Mouse (Mus musculus) T-helper 2 cell (primary cell): ENCODE measurements around the gene Itfg1.
"Not testable (repeated sequence)": the region's sequence is repeated elsewhere in the genome, so short reads cannot be mapped to it uniquely, and the experiment has no call there.

Experiments
- in situ Hi-C: fragments of 300-600 bp; cut with MboI, MseI; formaldehyde crosslinking; loops from one replicate; pipeline ENCODE4 v1.15.1; 2025; ENCODE audit warnings: high pct_unique_total_duplicates

The Itfg1 gene

GRCm38 (mm10) chr8:85840657-85841488, at the start of gene Itfg1, which contains the start of gene Phkb:
TSS of gene Itfg1 (minus strand) at chr8:85840921.
TSS of gene Phkb (plus strand) at chr8:85840959.
- in situ Hi-C loops: no loop called here

- in situ Hi-C loops: no loop called here
Measured at GRCm38 (mm10) chr8:85884811-85885210, 44.1 kb upstream of the Itfg1 start.

- in situ Hi-C loops: no loop called here
Measured at GRCm38 (mm10) chr8:85879624-85880023, 38.9 kb upstream of the Itfg1 start.

GRCm38 (mm10) chr8:85877976-85878375, 37.3 kb upstream of the Itfg1 start:
- in situ Hi-C loops: no loop called here

- in situ Hi-C loops: no loop called here
Measured at GRCm38 (mm10) chr8:85871660-85872059, 30.9 kb upstream of the Itfg1 start.

DNA sequence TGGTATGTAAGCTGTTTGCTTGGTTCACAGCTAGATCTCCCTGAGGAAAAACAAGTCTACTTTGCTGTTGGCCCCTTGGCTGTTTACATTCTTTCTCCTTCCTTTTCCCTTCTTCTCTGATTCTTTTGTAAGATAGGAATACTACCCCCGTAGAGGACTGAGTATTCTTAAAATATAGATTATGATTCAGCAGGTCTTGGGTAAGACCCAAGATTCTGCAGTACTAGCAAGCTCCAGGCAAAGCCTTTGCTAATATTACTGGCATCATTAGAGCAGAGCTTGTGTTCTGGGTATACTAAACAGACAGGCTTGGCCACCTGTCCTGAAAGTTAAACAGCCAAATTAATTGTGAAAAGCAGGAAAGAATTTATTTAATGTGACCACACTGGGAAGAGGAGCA, 21.7 kb upstream of the Itfg1 start:
- in situ Hi-C loops: no loop called here

DNA sequence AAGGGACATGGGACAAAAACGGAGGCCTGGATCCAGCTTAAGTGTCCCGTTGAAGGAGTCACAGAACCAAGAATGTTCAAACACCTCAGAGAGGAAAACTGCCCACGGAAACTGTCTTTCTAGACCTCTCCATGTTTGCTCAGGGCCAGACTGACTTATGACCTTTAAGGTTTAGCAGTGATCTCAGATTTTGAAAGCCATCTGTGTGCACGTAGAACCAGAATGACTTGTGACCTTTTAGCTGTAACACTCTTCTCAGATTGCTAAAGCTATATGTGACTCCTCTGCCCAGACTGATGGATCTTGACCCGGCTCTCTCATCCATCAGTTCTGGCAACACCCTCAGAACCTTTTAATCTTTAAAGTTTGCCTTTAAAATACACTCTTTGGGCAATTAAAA, 19.9 kb upstream of the Itfg1 start:
- in situ Hi-C loops: no loop called here

GRCm38 (mm10) chr8:85857227-85857896, 16.6 kb upstream of the Itfg1 start:
- in situ Hi-C loops: not testable (repeated sequence)

DNA sequence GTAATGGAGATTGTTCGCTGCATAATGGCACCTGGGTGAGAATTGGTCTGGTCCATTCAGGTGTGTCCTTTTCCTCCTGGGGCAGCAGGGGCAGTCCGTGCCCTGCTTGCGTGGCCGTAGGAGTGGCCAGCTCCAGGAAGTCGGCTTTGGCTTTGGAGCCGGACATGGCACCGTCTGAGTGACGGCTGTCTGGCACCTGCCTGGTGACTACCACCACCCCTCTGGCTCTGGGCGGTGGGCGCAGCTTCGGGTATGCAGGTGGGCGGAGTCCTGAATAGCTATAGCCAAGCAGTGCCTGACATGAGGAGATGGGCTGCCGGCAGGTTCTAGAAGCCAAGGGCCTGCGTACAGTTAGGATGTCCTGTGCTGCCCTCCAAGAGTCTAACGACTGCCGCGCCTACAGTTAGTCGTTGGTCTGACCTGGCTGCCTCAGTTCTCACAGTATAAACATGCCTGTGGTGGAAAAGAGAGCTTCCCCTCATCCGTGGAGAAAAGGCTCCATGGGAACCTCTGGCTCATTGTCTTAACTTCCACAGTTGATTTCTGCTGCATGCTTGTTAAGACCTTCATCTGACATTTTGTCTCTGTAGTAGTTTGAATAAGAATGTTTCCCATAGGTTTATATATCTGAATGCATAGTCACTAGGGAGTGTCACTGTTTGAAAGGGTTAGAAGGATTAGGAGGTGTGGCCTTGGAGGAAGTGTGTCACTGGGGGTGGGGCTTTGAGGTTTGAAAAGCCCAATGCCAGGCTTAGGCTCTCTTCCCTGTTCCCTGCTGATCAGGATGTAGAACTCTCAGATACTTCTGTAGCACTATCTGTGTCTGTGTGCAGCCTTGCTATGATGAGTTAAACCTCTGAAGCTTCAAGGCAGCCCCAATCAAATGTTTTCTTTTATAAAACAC, 13.8 kb upstream of the Itfg1 start:
- in situ Hi-C loops: no loop called here

DNA sequence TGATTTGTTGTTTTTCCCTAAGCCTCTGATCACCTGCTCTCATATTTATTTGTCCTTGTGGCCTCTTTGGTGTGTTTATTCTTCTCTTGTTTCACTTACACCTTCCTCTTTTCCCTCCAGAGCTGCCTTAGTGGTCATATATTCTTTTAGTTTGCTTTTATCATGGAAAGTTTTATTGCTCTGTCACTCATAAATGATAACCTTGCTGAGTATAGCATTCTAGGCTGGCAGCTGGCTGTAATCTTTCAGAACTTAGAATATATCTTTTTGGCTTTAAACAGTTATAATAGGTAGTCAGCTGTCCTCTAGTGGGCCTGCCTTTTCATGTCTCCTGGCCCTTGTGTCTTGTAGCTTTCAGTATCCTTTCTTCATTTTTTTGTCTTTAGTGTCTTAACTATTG, 5.2 kb upstream of the Itfg1 start:
- in situ Hi-C loops: loop anchor here (5.0 kb wide), 1 partner anchor 149 kb away; no protein-coding TSS in a partner anchor

- in situ Hi-C loops: no loop called here
Measured at GRCm38 (mm10) chr8:85841489-85841795, 721 bp upstream of the Itfg1 start.

- in situ Hi-C loops: no loop called here
Measured at GRCm38 (mm10) chr8:85839916-85840656, 635 bp downstream of the Itfg1 start.

GRCm38 (mm10) chr8:85813621-85814020, 27.1 kb downstream of the Itfg1 start:
- in situ Hi-C loops: no loop called here

- in situ Hi-C loops: no loop called here
Measured at GRCm38 (mm10) chr8:85801408-85801807, 39.3 kb downstream of the Itfg1 start.

- in situ Hi-C loops: no loop called here
Measured at GRCm38 (mm10) chr8:85800164-85800563, 40.6 kb downstream of the Itfg1 start.

DNA sequence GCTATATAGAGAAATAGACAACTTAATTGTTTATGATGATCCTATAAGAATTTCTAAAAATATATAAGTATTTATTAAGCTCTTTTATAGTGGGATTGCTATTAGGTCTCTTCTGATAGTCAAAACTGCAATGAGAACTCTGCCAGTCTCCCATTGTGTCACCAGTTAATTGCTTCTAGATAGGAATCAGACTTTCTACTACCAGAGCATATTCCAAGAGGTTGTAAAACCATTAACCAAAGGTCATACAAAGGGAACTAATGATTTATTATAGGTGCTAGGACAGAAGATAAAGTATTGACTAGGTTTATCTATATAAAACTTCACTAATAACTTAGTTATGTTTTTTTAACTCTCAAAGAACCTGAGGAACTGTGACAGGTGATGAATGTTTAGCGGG, 44.3 kb downstream of the Itfg1 start:
- in situ Hi-C loops: not testable (repeated sequence)

DNA sequence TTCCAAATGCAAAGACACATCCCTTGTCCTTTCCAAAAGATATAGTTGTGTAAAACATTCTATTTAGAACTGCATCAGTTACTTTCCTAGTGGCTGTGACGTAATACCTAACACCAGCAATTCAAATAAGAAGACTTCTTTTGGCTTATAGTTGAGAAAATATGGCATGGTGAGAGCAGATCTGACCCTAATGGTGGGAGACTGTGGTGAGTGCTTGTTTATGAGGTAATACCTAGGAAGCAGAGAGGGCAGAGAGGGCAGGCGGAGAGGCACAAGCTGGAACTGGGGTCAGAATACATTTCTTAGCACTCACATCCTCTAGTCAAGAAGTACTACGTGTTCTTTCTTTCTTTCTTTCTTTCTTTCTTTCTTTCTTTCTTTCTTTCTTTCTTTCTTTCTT, 52.4 kb downstream of the Itfg1 start:
- in situ Hi-C loops: no loop called here

DNA sequence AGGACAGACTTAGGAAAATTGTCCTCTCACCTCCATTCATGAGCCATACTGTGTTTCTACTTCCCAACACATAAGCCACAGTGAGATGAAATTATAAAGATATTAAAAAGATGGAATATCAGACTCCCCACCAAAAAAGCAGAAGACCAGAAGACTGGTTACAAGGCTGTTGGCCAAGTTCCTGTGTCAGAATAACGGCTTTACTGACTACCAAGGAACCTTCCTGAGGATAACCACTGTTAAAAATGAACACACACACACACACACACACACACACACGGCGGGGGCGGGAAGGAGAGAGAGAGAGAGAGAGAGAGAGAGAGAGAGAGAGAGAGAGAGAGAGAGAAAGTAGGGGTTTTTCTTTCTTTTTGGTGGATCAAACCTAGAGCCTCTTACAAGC, 52.8 kb downstream of the Itfg1 start:
- in situ Hi-C loops: no loop called here

GRCm38 (mm10) chr8:85785506-85785905, 55.2 kb downstream of the Itfg1 start:
- in situ Hi-C loops: no loop called here

GRCm38 (mm10) chr8:85783871-85784270, 56.9 kb downstream of the Itfg1 start:
- in situ Hi-C loops: no loop called here

- in situ Hi-C loops: no loop called here
Measured at GRCm38 (mm10) chr8:85780091-85780490, 60.6 kb downstream of the Itfg1 start.
